Mouse (Mus musculus) lung, postnatal 14 days (tissue): ENCODE measurements around the gene Krt19.
A peak's percentile ranks its signal among the peaks of the same experiment; 100 is the strongest.

ENCODE experiments used
- DNase-seq: peaks from one replicate; pipeline ENCODE4 v3.0.0; 2021

The Krt19 gene

GRCm38 (mm10) chr11:100136559-100136958 is 11.9 kb downstream of the Krt19 start:
- no peak for DNase-seq

GRCm38 (mm10) chr11:100135731-100136130 is 12.7 kb downstream of the Krt19 start, which contains the start of gene Krt15:
TSS of gene Krt15 (minus strand) at chr11:100135928.
- DNase-seq = no peak

GRCm38 (mm10) chr11:100124901-100125300 is 23.6 kb downstream of the Krt19 start:
- no peak for DNase-seq

- no peak for DNase-seq
These were observed 27.0 kb downstream of the Krt19 start, which contains the start of gene Krt13 for GRCm38 (mm10) chr11:100121466-100121865. TSS of gene Krt13 (minus strand) at chr11:100121566.

GRCm38 (mm10) chr11:100120331-100120730 is 28.1 kb downstream of the Krt19 start:
- peak; percentile 4 for DNase-seq

- no peak for DNase-seq
These were observed 34.8 kb downstream of the Krt19 start for GRCm38 (mm10) chr11:100113742-100114029.

- no peak for DNase-seq
These were observed 35.3 kb downstream of the Krt19 start for GRCm38 (mm10) chr11:100112935-100113741.

GRCm38 (mm10) chr11:100105576-100106122 is 42.8 kb downstream of the Krt19 start, which contains the start of gene Krt36:
TSS of gene Krt36 (minus strand) at chr11:100105626.
- no peak for DNase-seq

GRCm38 (mm10) chr11:100102693-100103429 is 45.6 kb downstream of the Krt19 start:
- DNase-seq = no peak

- DNase-seq = no peak
These were observed 48.1 kb downstream of the Krt19 start for GRCm38 (mm10) chr11:100100391-100100790.

- no peak for DNase-seq
These were observed 50.6 kb downstream of the Krt19 start for GRCm38 (mm10) chr11:100097819-100098218.

- no peak for DNase-seq
These were observed 52.3 kb downstream of the Krt19 start, which contains the start of gene Krt35 for GRCm38 (mm10) chr11:100096141-100096540. TSS of gene Krt35 (minus strand) at chr11:100096241.
